Mouse (Mus musculus) midbrain, embryonic 16.5 days (tissue): ENCODE data around the gene Man1a. TPM values are rescaled to one million over a fixed set of nuclear protein-coding genes. Genes with fewer than 3 reads are reported as not detected.

Experiments used
- ATAC-seq: fragments of 200-750 bp; cut with Nextera tagmentation; 2 replicates; pipeline ENCODE4 v1.8.0; 2017; ENCODE audit warnings: moderate TSS enrichment
- H3K27ac ChIP-seq: fragments of 300-500 bp; sonication (generic); 2 replicates; pipeline ENCODE4 v1.5.1; 2014; ENCODE audit warnings: mild to moderate bottlenecking, low read length, mixed read lengths
- H3K27me3 ChIP-seq: fragments of 300-500 bp; sonication (generic); 2 replicates; pipeline ENCODE4 v1.6.1; 2014; ENCODE audit warnings: low read depth, low read length, mixed read lengths; ENCODE audit not compliant: control insufficient read depth, insufficient read depth
- H3K36me3 ChIP-seq: fragments of 300-500 bp; sonication (generic); 2 replicates; pipeline ENCODE4 v1.6.1; 2014; ENCODE audit warnings: mild to moderate bottlenecking, low read length, moderate library complexity, mixed read lengths; ENCODE audit not compliant: control insufficient read depth, insufficient read depth
- H3K4me1 ChIP-seq: fragments of 300-500 bp; sonication (generic); 2 replicates; pipeline ENCODE4 v1.6.1; 2014; ENCODE audit warnings: mild to moderate bottlenecking, low read length, mixed read lengths; ENCODE audit not compliant: control insufficient read depth, insufficient read depth
- H3K4me2 ChIP-seq: fragments of 300-500 bp; sonication (generic); 2 replicates; pipeline ENCODE4 v1.6.1; 2014; ENCODE audit warnings: mild to moderate bottlenecking, low read length, mixed read lengths
- H3K4me3 ChIP-seq: fragments of 300-500 bp; sonication (generic); 2 replicates; pipeline ENCODE4 v1.5.1; 2014; ENCODE audit warnings: low read depth, mild to moderate bottlenecking, low read length, moderate library complexity, mixed read lengths
- H3K9ac ChIP-seq: fragments of 300-500 bp; sonication (generic); 2 replicates; pipeline ENCODE4 v1.6.1; 2014; ENCODE audit warnings: low read depth, low read length, mixed read lengths
- H3K9me3 ChIP-seq: fragments of 300-500 bp; sonication (generic); replicated peaks from 2 replicates; pipeline ENCODE4 v1.6.1; 2014; ENCODE audit warnings: mild to moderate bottlenecking, low read length, mixed read lengths; ENCODE audit not compliant: control insufficient read depth, poor library complexity, severe bottlenecking
- WGBS: fragments of 180-500 bp; shearing (Covaris S2); extraction: QIAGEN DNeasy Blood & Tissue Kit; methylation state at CpG from one replicate; pipeline ENCODE4 v1.1.7; 2014; 5-methylcytosine and 5-hydroxymethylcytosine counted together
- polyA plus RNA-seq: library from polyadenylated mRNA; unstranded; fragments of >200 nt; fragmentation: Nextera tagmentation; extraction: Ambion mirVana; gene quantifications from 2 replicates; pipeline ENCODE4 v1.2.1, GENCODE M21; 2015

Gene Man1a
- polyA plus RNA-seq, 1 experiment from 2014 or later: 4.7 TPM

- 89% methylated on average over 10 of the region's 10 CpGs for WGBS
- ATAC-seq: no peak
- H3K4me1 ChIP-seq: no peaks in the 10 kb centered on the region
- H3K27me3 ChIP-seq: no peaks in the 10 kb centered on the region
- H3K9me3 ChIP-seq: no peaks in the 10 kb centered on the region
- H3K36me3 ChIP-seq: no peaks in the 10 kb centered on the region
- H3K4me2 ChIP-seq: no peak overlapping the region
- H3K9ac ChIP-seq: no peak overlapping the region
- H3K27ac ChIP-seq: no peak overlapping the region
- no peak overlapping the region for H3K4me3 ChIP-seq
Observed at GRCm38 (mm10) chr10:53888382-53889110, 187.9 kb downstream of the Man1a start.

- H3K27me3 ChIP-seq: no peaks in the 10 kb centered on the region
- H3K27ac ChIP-seq: no peak overlapping the region
- no peak for ATAC-seq
- no peaks in the 10 kb centered on the region for H3K36me3 ChIP-seq
- no peak overlapping the region for H3K4me3 ChIP-seq
- no peaks in the 10 kb centered on the region for H3K9me3 ChIP-seq
- no peak overlapping the region for H3K9ac ChIP-seq
- 84% methylated on average over 5 of the region's 5 CpGs for WGBS
- H3K4me1 ChIP-seq: no peaks in the 10 kb centered on the region
- H3K4me2 ChIP-seq: no peak overlapping the region
Observed at GRCm38 (mm10) chr10:53886475-53886874, 189.9 kb downstream of the Man1a start.

GRCm38 (mm10) chr10:53881310-53881709, 195.1 kb downstream of the Man1a start:
- H3K4me3 ChIP-seq: no peak overlapping the region
- H3K27ac ChIP-seq: no peak overlapping the region
- no peaks in the 10 kb centered on the region for H3K9me3 ChIP-seq
- no peaks in the 10 kb centered on the region for H3K27me3 ChIP-seq
- H3K36me3 ChIP-seq: no peaks in the 10 kb centered on the region
- H3K9ac ChIP-seq: no peak overlapping the region
- ATAC-seq: no peak
- no peaks in the 10 kb centered on the region for H3K4me1 ChIP-seq
- no peak overlapping the region for H3K4me2 ChIP-seq

GRCm38 (mm10) chr10:53875896-53876295, 200.5 kb downstream of the Man1a start:
- ATAC-seq: no peak
- no peaks in the 10 kb centered on the region for H3K9me3 ChIP-seq
- 85% methylated on average over 4 of the region's 4 CpGs for WGBS
- H3K27ac ChIP-seq: no peak overlapping the region
- no peaks in the 10 kb centered on the region for H3K4me1 ChIP-seq
- no peak overlapping the region for H3K9ac ChIP-seq
- no peaks in the 10 kb centered on the region for H3K27me3 ChIP-seq
- H3K4me3 ChIP-seq: no peak overlapping the region
- H3K36me3 ChIP-seq: no peaks in the 10 kb centered on the region
- no peak overlapping the region for H3K4me2 ChIP-seq

GRCm38 (mm10) chr10:53874191-53874590, 202.2 kb downstream of the Man1a start:
- Histone ChIP-seq H3K27me3 (no peaks in the 10 kb centered on the region), H3K4me1 (no peaks in the 10 kb centered on the region), H3K9ac (no peak overlapping the region), H3K27ac (no peak overlapping the region), H3K4me3 (no peak overlapping the region), H3K36me3 (no peaks in the 10 kb centered on the region), H3K4me2 (no peak overlapping the region), H3K9me3 (no peaks in the 10 kb centered on the region)
- WGBS: 85% methylated on average over 3 of the region's 3 CpGs
- no peak for ATAC-seq

GRCm38 (mm10) chr10:53863486-53864357, 212.7 kb downstream of the Man1a start:
- H3K27me3 ChIP-seq: no peaks in the 10 kb centered on the region
- H3K9me3 ChIP-seq: no peaks in the 10 kb centered on the region
- peak; percentile 95 for ATAC-seq
- no peak overlapping the region for H3K4me3 ChIP-seq
- no peak overlapping the region for H3K27ac ChIP-seq
- no peak overlapping the region for H3K9ac ChIP-seq
- WGBS: 50% methylated on average over 7 of the region's 7 CpGs
- H3K4me2 ChIP-seq: no peak overlapping the region
- H3K4me1 ChIP-seq: peaks cover 4% of the 10 kb centered on the region
- H3K36me3 ChIP-seq: no peaks in the 10 kb centered on the region

GRCm38 (mm10) chr10:53859879-53860278, 216.5 kb downstream of the Man1a start:
- no peak overlapping the region for H3K4me2 ChIP-seq
- H3K9me3 ChIP-seq: no peaks in the 10 kb centered on the region
- no peaks in the 10 kb centered on the region for H3K27me3 ChIP-seq
- no peaks in the 10 kb centered on the region for H3K36me3 ChIP-seq
- H3K4me1 ChIP-seq: peaks cover 4% of the 10 kb centered on the region
- no peak overlapping the region for H3K27ac ChIP-seq
- H3K4me3 ChIP-seq: no peak overlapping the region
- ATAC-seq: no peak
- WGBS: 89% methylated on average over 1 of the region's 1 CpGs
- H3K9ac ChIP-seq: no peak overlapping the region

GRCm38 (mm10) chr10:53859224-53859623, 217.2 kb downstream of the Man1a start:
- Histone ChIP-seq H3K9me3 (no peaks in the 10 kb centered on the region), H3K9ac (no peak overlapping the region), H3K27ac (no peak overlapping the region), H3K36me3 (no peaks in the 10 kb centered on the region), H3K4me3 (no peak overlapping the region), H3K4me1 (peaks cover 3% of the 10 kb centered on the region), H3K27me3 (no peaks in the 10 kb centered on the region), H3K4me2 (no peak overlapping the region)
- WGBS: 88% methylated on average over 3 of the region's 3 CpGs
- ATAC-seq: no peak
